Mouse (Mus musculus): ENCODE measurements around the gene Mia2.

DNA sequence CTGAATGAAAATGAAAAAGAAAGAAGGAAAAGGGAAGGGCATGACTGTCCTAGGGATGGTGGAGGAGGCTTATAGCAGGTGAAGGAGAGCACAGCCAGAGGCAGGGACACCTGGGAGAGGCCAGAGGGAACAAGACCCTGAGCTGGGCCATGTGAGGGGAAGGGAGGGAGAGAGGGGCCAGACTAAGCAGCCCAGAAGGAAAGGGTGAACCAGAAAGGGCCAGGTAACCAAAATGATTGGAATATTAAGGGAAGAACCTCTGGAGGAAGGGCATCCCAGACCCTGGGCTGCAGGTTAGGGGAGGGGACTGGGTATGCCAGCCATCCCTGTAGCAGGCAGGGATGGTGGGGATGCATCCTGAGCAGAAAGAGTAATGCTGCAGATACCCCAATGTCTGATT, 41.6 kb upstream of the Mia2 start:
- TF ChIP-seq JUND (IDR thresholded peaks at IDR 0.05; ENCODE audit: low read depth, low read length) (no peak), NELFE (IDR thresholded peaks at IDR 0.05; ENCODE audit: low read depth, low read length) (no peak), CTCF (IDR thresholded peaks at IDR 0.05 in 2 of 3, conservative IDR thresholded peaks at IDR 0.05 in 1 of 3; ENCODE audit: control insufficient read depth in 1 of 3, insufficient read depth in 1 of 3, low read depth in 2 of 3, low read length in 3 of 3, poor library complexity in 1 of 3, severe bottlenecking in 1 of 3) (no peak)
